Mouse (Mus musculus): ENCODE data around the gene Ube3c.
"Not testable (repeated sequence)": the region's sequence is repeated elsewhere in the genome, so short reads cannot be mapped to it uniquely, and the experiment has no call there.

Ube3c gene

GRCm38 (mm10) chr5:29568848-29569377 is at the start of gene Ube3c:
Ube3c (plus strand) TSS chr5:29569242.
- DNase-seq (ENCODE audit: low read depth, low spot score) = peak; percentile 96

- no peak for DNase-seq (ENCODE audit: low read depth, low spot score)
Measured at GRCm38 (mm10) chr5:29560111-29560510, 8.9 kb upstream of the Ube3c start.

GRCm38 (mm10) chr5:29560667-29561066 is 8.4 kb upstream of the Ube3c start:
- DNase-seq (ENCODE audit: low read depth, low spot score) = peak; percentile 48

- peak; percentile 53 for DNase-seq (ENCODE audit: low read depth, low spot score)
Measured at GRCm38 (mm10) chr5:29569378-29570280, 587 bp downstream of the Ube3c start.

- DNase-seq (ENCODE audit: low read depth, low spot score) = peak; percentile 70
Measured at GRCm38 (mm10) chr5:29574286-29574685, 5.2 kb downstream of the Ube3c start.

- no peak for DNase-seq (ENCODE audit: low read depth, low spot score)
Measured at GRCm38 (mm10) chr5:29575085-29575484, 6.0 kb downstream of the Ube3c start.

- peak; percentile 12 for DNase-seq (ENCODE audit: low read depth, low spot score)
Measured at GRCm38 (mm10) chr5:29577795-29578631, 9.0 kb downstream of the Ube3c start.

GRCm38 (mm10) chr5:29583880-29584595 is 15.0 kb downstream of the Ube3c start:
- DNase-seq (ENCODE audit: low read depth, low spot score) = no peak

- DNase-seq (ENCODE audit: low read depth, low spot score) = not testable (repeated sequence)
Measured at GRCm38 (mm10) chr5:29592161-29592560, 23.1 kb downstream of the Ube3c start.

- DNase-seq (ENCODE audit: low read depth, low spot score) = no peak
Measured at GRCm38 (mm10) chr5:29606546-29606945, 37.5 kb downstream of the Ube3c start.

- DNase-seq (ENCODE audit: low read depth, low spot score) = no peak
Measured at GRCm38 (mm10) chr5:29625610-29626009, 56.6 kb downstream of the Ube3c start.

GRCm38 (mm10) chr5:29629941-29630340 is 60.9 kb downstream of the Ube3c start:
- DNase-seq (ENCODE audit: low read depth, low spot score) = no peak

- DNase-seq (ENCODE audit: low read depth, low spot score) = peak; percentile 26
Measured at GRCm38 (mm10) chr5:29631711-29632110, 62.7 kb downstream of the Ube3c start.

GRCm38 (mm10) chr5:29636298-29636697 is 67.3 kb downstream of the Ube3c start:
- DNase-seq (ENCODE audit: low read depth, low spot score) = no peak

- no peak for DNase-seq (ENCODE audit: low read depth, low spot score)
Measured at GRCm38 (mm10) chr5:29636884-29637283, 67.8 kb downstream of the Ube3c start.

GRCm38 (mm10) chr5:29641124-29641884 is 72.3 kb downstream of the Ube3c start:
- no peak for DNase-seq (ENCODE audit: low read depth, low spot score)

GRCm38 (mm10) chr5:29651696-29652095 is 82.7 kb downstream of the Ube3c start:
- no peak for DNase-seq (ENCODE audit: low read depth, low spot score)

GRCm38 (mm10) chr5:29657590-29658339 is 88.7 kb downstream of the Ube3c start:
- DNase-seq (ENCODE audit: low read depth, low spot score) = no peak

- not testable (repeated sequence) for DNase-seq (ENCODE audit: low read depth, low spot score)
Measured at GRCm38 (mm10) chr5:29661246-29661645, 92.2 kb downstream of the Ube3c start.

- DNase-seq (ENCODE audit: low read depth, low spot score) = no peak
Measured at GRCm38 (mm10) chr5:29665391-29665790, 96.3 kb downstream of the Ube3c start.
